In the genomic region with DNA sequence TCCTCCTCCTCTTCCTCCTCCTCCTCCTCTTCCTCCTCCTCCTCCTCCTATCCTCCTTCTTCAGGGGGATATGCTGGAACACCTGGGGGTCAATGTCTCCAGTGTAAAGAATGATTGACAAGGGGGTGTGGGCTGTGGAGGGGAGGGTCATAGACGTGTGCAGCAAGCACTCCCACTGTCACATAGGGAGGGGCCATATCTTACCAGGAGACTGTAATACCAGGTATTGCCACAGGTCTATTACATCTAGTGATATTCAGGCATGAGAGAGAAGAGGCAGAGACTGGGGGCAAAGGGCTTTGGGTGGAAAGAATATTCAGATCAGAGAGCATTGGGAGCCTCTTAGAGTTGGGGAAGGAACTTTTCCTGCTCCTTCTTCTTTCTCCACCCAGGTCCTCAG, we compare ENCODE assay signal across 23 mouse cellular contexts.
DNase-seq lines count a peak whose midpoint lies in the region; ATAC-seq and TF ChIP-seq lines count a peak whose summit lies in the region.
"Had no signal": no experiment of that assay in that cellular context is flagged by ENCODE, and none has a peak within 500 bp of the region (broad histone marks: within the 10 kb centered on the region; RNA-seq: fewer than 3 reads in every experiment).

No protein-coding gene starts in this region.

- TF ChIP-seq CTCF in lung, postnatal 0 days (IDR thresholded peaks at IDR 0.05), result peak; percentile 15; the same call in 1 of the 2 replicates
- peak; percentile 50 for TF ChIP-seq CTCF in intestine, postnatal 0 days (IDR thresholded peaks at IDR 0.05; ENCODE audit: low read depth)

- no peaks in the 10 kb centered on the region for H3K36me3 ChIP-seq in lung, postnatal 0 days (ENCODE audit: insufficient read depth, low read length)
- H3K36me3 ChIP-seq in intestine, postnatal 0 days (ENCODE audit: control insufficient read depth, insufficient read depth), result no peaks in the 10 kb centered on the region
- H3K36me3 ChIP-seq: embryonic facial prominence, embryonic 12.5 days; heart, embryonic 13.5 days; hindbrain, embryonic 13.5 days; limb, embryonic 15.5 days; midbrain, embryonic 12.5 days; neural tube, embryonic 12.5 days had no signal

- no peak for DNase-seq in lung, postnatal 0 days (ENCODE audit: low spot score)
- DNase-seq in lung, postnatal 25 days (ENCODE audit: low spot score), result no peak
- DNase-seq in heart, adult 8-10 months (ENCODE audit: low spot score), result no peak
- DNase-seq in cerebellum, postnatal 14 days, result no peak
- no peak for DNase-seq in heart, adult 11 months
- DNase-seq: adrenal gland, adult 2 months; cerebellum, adult 8-10 months; gastrocnemius, postnatal 25 days; kidney, adult 11 months; kidney, postnatal 14 days; lung, adult 2 months; lung, postnatal 4 days; thymus, adult 18-20 months had no signal

- H3K27me3 ChIP-seq in lung, postnatal 0 days (replicated peaks; ENCODE audit: insufficient read depth, low read length), result no peaks in the 10 kb centered on the region
- no peaks in the 10 kb centered on the region for H3K27me3 ChIP-seq in intestine, postnatal 0 days (replicated peaks; ENCODE audit: control insufficient read depth, insufficient read depth, low read length)
- H3K27me3 ChIP-seq: embryonic facial prominence, embryonic 12.5 days; heart, embryonic 13.5 days; hindbrain, embryonic 13.5 days; limb, embryonic 15.5 days; midbrain, embryonic 12.5 days; neural tube, embryonic 12.5 days had no signal

- no peak overlapping the region for H3K9ac ChIP-seq in lung, postnatal 0 days (replicated peaks; ENCODE audit: low read depth)
- no peak overlapping the region for H3K9ac ChIP-seq in intestine, postnatal 0 days (ENCODE audit: low read depth, low read length)
- H3K9ac ChIP-seq: embryonic facial prominence, embryonic 12.5 days; heart, embryonic 13.5 days; hindbrain, embryonic 13.5 days; limb, embryonic 15.5 days; midbrain, embryonic 12.5 days; neural tube, embryonic 12.5 days had no signal

- H3K27ac ChIP-seq in lung, postnatal 0 days (ENCODE audit: low read length), result no peak overlapping the region
- no peak overlapping the region for H3K27ac ChIP-seq in intestine, postnatal 0 days (ENCODE audit: low read depth, low read length)
- H3K27ac ChIP-seq: embryonic facial prominence, embryonic 12.5 days; heart, embryonic 13.5 days; hindbrain, embryonic 13.5 days; limb, embryonic 15.5 days; midbrain, embryonic 12.5 days; neural tube, embryonic 12.5 days had no signal

- H3K4me1 ChIP-seq in lung, postnatal 0 days (ENCODE audit: insufficient read depth, low read depth, low read length), result no peaks in the 10 kb centered on the region; the same call in 1 of the 2 replicates
- no peaks in the 10 kb centered on the region for H3K4me1 ChIP-seq in intestine, postnatal 0 days (replicated peaks; ENCODE audit: control insufficient read depth, insufficient read depth, low read length)
- H3K4me1 ChIP-seq: midbrain, embryonic 12.5 days; neural tube, embryonic 12.5 days had no signal

- TF ChIP-seq EP300 in lung, postnatal 0 days (IDR thresholded peaks at IDR 0.05), result no peak

- no peaks in the 10 kb centered on the region for H3K9me3 ChIP-seq in lung, postnatal 0 days (ENCODE audit: low read length)
- no peaks in the 10 kb centered on the region for H3K9me3 ChIP-seq in intestine, postnatal 0 days (ENCODE audit: control insufficient read depth)
- H3K9me3 ChIP-seq: embryonic facial prominence, embryonic 12.5 days; heart, embryonic 13.5 days; hindbrain, embryonic 13.5 days; limb, embryonic 15.5 days; midbrain, embryonic 12.5 days; neural tube, embryonic 12.5 days had no signal

- ATAC-seq in lung, postnatal 0 days, result no peak
- peak; percentile 49 for ATAC-seq in activated CD4-positive, CD25-positive, alpha-beta regulatory T cell, adult 4 months
- ATAC-seq in intestine, postnatal 0 days, result peak; percentile 41; the same call in 1 of the 2 replicates
- ATAC-seq: forebrain, embryonic 14.5 days had no signal

- no peak overlapping the region for H3K4me2 ChIP-seq in lung, postnatal 0 days (replicated peaks; ENCODE audit: low read depth, low read length)
- no peak overlapping the region for H3K4me2 ChIP-seq in intestine, postnatal 0 days (replicated peaks; ENCODE audit: low read depth)
- H3K4me2 ChIP-seq: embryonic facial prominence, embryonic 12.5 days; heart, embryonic 13.5 days; hindbrain, embryonic 13.5 days; limb, embryonic 15.5 days; midbrain, embryonic 12.5 days; neural tube, embryonic 12.5 days had no signal

- 36% methylated on average over 1 of the region's 1 CpGs for WGBS in lung, postnatal 0 days
- 14% methylated on average over 1 of the region's 1 CpGs for WGBS in intestine, postnatal 0 days

- H3K4me3 ChIP-seq in lung, postnatal 0 days (ENCODE audit: low read depth, low read length), result no peak overlapping the region
- no peak overlapping the region for H3K4me3 ChIP-seq in intestine, postnatal 0 days (ENCODE audit: low read depth, low read length)
- H3K4me3 ChIP-seq: embryonic facial prominence, embryonic 12.5 days; erythroblast, embryonic 14.5 days; heart, embryonic 13.5 days; hindbrain, embryonic 13.5 days; limb, embryonic 15.5 days; midbrain, embryonic 12.5 days; neural tube, embryonic 12.5 days had no signal
